Mouse (Mus musculus) MEL (cell line): ENCODE data around the gene Trafd1. TPM values are rescaled to one million over a fixed set of nuclear protein-coding genes. Genes with fewer than 3 reads are reported as not detected.

ENCODE experiments used
- DNase-seq: peaks from one replicate; pipeline ENCODE4 v3.0.0; 2011; ENCODE audit warnings: low read depth, low spot score
- H3K27ac ChIP-seq: 2 replicates; pipeline ENCODE4 v1.5.1; 2012; ENCODE audit warnings: low read depth, mild to moderate bottlenecking, control low read depth, low read length, moderate library complexity; ENCODE audit not compliant: control insufficient read depth
- H3K27me3 ChIP-seq, 2 experiments: fragments of 150-350 bp in 1 of 2; sonication (generic) in 1 of 2; 2 replicates each; pipeline ENCODE4 v1.6.1; 2012; ENCODE audit warnings: low read length in 2 of 2, mild to moderate bottlenecking in 2 of 2, improper control_type of control experiment in 1 of 2, moderate library complexity in 1 of 2; ENCODE audit not compliant: insufficient read depth in 2 of 2, control insufficient read depth in 1 of 2
- H3K36me3 ChIP-seq, 2 experiments: 2 replicates each; pipeline ENCODE4 v1.6.1; 2012 to 2014; ENCODE audit warnings: low read length in 2 of 2, improper control_type of control experiment in 1 of 2, inconsistent platforms in 1 of 2, mild to moderate bottlenecking in 1 of 2; ENCODE audit not compliant: insufficient read depth in 2 of 2, control insufficient read depth in 1 of 2
- H3K4me1 ChIP-seq, 2 experiments: fragments of 150-350 bp in 1 of 2; sonication (generic) in 1 of 2; 2 replicates each; pipeline ENCODE4 v1.6.1; 2012; ENCODE audit warnings: low read length in 2 of 2, improper control_type of control experiment in 1 of 2, mild to moderate bottlenecking in 1 of 2; ENCODE audit not compliant: insufficient read depth in 2 of 2, control insufficient read depth in 1 of 2
- H3K4me3 ChIP-seq, 2 experiments: fragments of 150-350 bp in 1 of 2; sonication (generic) in 1 of 2; 2 replicates each; pipeline ENCODE4 v1.5.1; 2012; ENCODE audit warnings: low read depth in 2 of 2, low read length in 2 of 2, mild to moderate bottlenecking in 2 of 2, moderate library complexity in 2 of 2, control low read depth in 1 of 2, improper control_type of control experiment in 1 of 2; ENCODE audit not compliant: control insufficient read depth in 1 of 2, insufficient read depth in 1 of 2
- H3K79me2 ChIP-seq: 2 replicates; pipeline ENCODE4 v1.6.1; 2012; ENCODE audit warnings: mild to moderate bottlenecking, low read length, moderate library complexity; ENCODE audit not compliant: control insufficient read depth, poor library complexity, insufficient read depth
- H3K9ac ChIP-seq: 2 replicates; pipeline ENCODE4 v1.6.1; 2012; ENCODE audit warnings: low read depth, mild to moderate bottlenecking, control low read depth, low read length, moderate library complexity; ENCODE audit not compliant: control insufficient read depth, poor library complexity, severe bottlenecking
- H3K9me3 ChIP-seq: fragments of 150-350 bp; sonication (generic); replicated peaks from 2 replicates; pipeline ENCODE4 v1.6.1; 2012; ENCODE audit warnings: mild to moderate bottlenecking, low read length, improper control_type of control experiment, moderate library complexity; ENCODE audit not compliant: insufficient read depth
- BHLHE40 ChIP-seq: IDR thresholded peaks from 2 replicates; pipeline ENCODE4 v1.6.1; 2012; ENCODE audit warnings: low read depth, mild to moderate bottlenecking, inconsistent platforms, low read length, improper control_type of control experiment, borderline replicate concordance
- CHD1 ChIP-seq: IDR thresholded peaks from 2 replicates; pipeline ENCODE4 v1.6.1; 2012; ENCODE audit warnings: low read depth, mild to moderate bottlenecking, inconsistent platforms, low read length, improper control_type of control experiment
- CHD2 ChIP-seq: IDR thresholded peaks from 2 replicates; pipeline ENCODE4 v1.6.1; 2011; ENCODE audit warnings: low read length, improper control_type of control experiment
- CTCF ChIP-seq, 3 experiments: IDR thresholded peaks in 2 of 3; conservative IDR thresholded peaks in 1 of 3; 2 replicates each; pipeline ENCODE4 v1.5.1; 2011 to 2012; ENCODE audit warnings: low read length in 3 of 3, low read depth in 2 of 3, mild to moderate bottlenecking in 2 of 3, improper control_type of control experiment in 1 of 3, inconsistent platforms in 1 of 3, mixed read lengths in 1 of 3, moderate library complexity in 1 of 3; ENCODE audit not compliant: control insufficient read depth in 1 of 3, insufficient read depth in 1 of 3, poor library complexity in 1 of 3, severe bottlenecking in 1 of 3
- E2F4 ChIP-seq: IDR thresholded peaks from 2 replicates; pipeline ENCODE4 v1.6.1; 2011; ENCODE audit warnings: low read depth, low read length, improper control_type of control experiment, borderline replicate concordance
- ELF1 ChIP-seq: IDR thresholded peaks from 2 replicates; pipeline ENCODE4 v1.6.1; 2014; ENCODE audit warnings: low read depth, mild to moderate bottlenecking, inconsistent platforms, low read length, improper control_type of control experiment, moderate library complexity
- ETS1 ChIP-seq: IDR thresholded peaks from 2 replicates; pipeline ENCODE4 v1.6.1; 2012; ENCODE audit warnings: low read depth, mild to moderate bottlenecking, inconsistent platforms, low read length, improper control_type of control experiment, moderate library complexity
- GABPA ChIP-seq: IDR thresholded peaks from 2 replicates; pipeline ENCODE4 v1.6.1; 2012; ENCODE audit warnings: low read depth, mild to moderate bottlenecking, inconsistent platforms, low read length, improper control_type of control experiment, moderate library complexity
- GATA1 ChIP-seq: IDR thresholded peaks from 2 replicates; pipeline ENCODE4 v1.6.1; 2011; ENCODE audit warnings: low read depth, low read length, improper control_type of control experiment
- JUND ChIP-seq: IDR thresholded peaks from 2 replicates; pipeline ENCODE4 v1.6.1; 2011; ENCODE audit warnings: low read depth, mild to moderate bottlenecking, improper control_type of control experiment, low read length
- MAFK ChIP-seq: IDR thresholded peaks from 2 replicates; pipeline ENCODE4 v1.6.1; 2011; ENCODE audit warnings: low read depth, mild to moderate bottlenecking, low read length, improper control_type of control experiment, borderline replicate concordance
- MAX ChIP-seq: IDR thresholded peaks from 2 replicates; pipeline ENCODE4 v1.6.1; 2011; ENCODE audit warnings: low read length, improper control_type of control experiment
- MXI1 ChIP-seq: IDR thresholded peaks from 2 replicates; pipeline ENCODE4 v1.6.1; 2011; ENCODE audit warnings: mild to moderate bottlenecking, low read depth, low read length, improper control_type of control experiment
- MYB ChIP-seq: IDR thresholded peaks from 2 replicates; pipeline ENCODE4 v1.6.1; 2011; ENCODE audit warnings: mild to moderate bottlenecking, low read depth, low read length, improper control_type of control experiment
- MYC ChIP-seq: IDR thresholded peaks from 2 replicates; pipeline ENCODE4 v1.6.1; 2011; ENCODE audit warnings: low read depth, mild to moderate bottlenecking, low read length, improper control_type of control experiment, moderate library complexity
- NELFE ChIP-seq: IDR thresholded peaks from 2 replicates; pipeline ENCODE4 v1.6.1; 2011; ENCODE audit warnings: low read depth, low read length, improper control_type of control experiment
- POLR2A ChIP-seq, 2 experiments: IDR thresholded peaks; 2 replicates each; pipeline ENCODE4 v1.6.1; 2011 to 2012; ENCODE audit warnings: low read length in 2 of 2, mild to moderate bottlenecking in 2 of 2, control low read depth in 1 of 2, improper control_type of control experiment in 1 of 2, low read depth in 1 of 2, moderate library complexity in 1 of 2; ENCODE audit not compliant: control insufficient read depth in 1 of 2, insufficient read depth in 1 of 2, poor library complexity in 1 of 2
- POLR2AphosphoS2 ChIP-seq: IDR thresholded peaks from 2 replicates; pipeline ENCODE4 v1.6.1; 2011; ENCODE audit warnings: low read length, improper control_type of control experiment
- POLR2AphosphoS5 ChIP-seq: IDR thresholded peaks from 2 replicates; pipeline ENCODE4 v1.6.1; 2012; ENCODE audit warnings: low read depth, borderline replicate concordance, mild to moderate bottlenecking, inconsistent platforms, low read length, moderate library complexity, mixed read lengths
- RCOR1 ChIP-seq: IDR thresholded peaks from 2 replicates; pipeline ENCODE4 v1.6.1; 2012; ENCODE audit warnings: low read depth, mild to moderate bottlenecking, inconsistent platforms, low read length, improper control_type of control experiment
- SIN3A ChIP-seq: IDR thresholded peaks from 2 replicates; pipeline ENCODE4 v1.6.1; 2012; ENCODE audit warnings: low read length, improper control_type of control experiment, inconsistent platforms
- TBP ChIP-seq: IDR thresholded peaks from 2 replicates; pipeline ENCODE4 v1.8.0; 2011; ENCODE audit warnings: low read depth, low read length, improper control_type of control experiment
- UBTF ChIP-seq: IDR thresholded peaks from 2 replicates; pipeline ENCODE4 v1.6.1; 2012; ENCODE audit warnings: low read depth, mild to moderate bottlenecking, inconsistent platforms, low read length, improper control_type of control experiment, moderate library complexity, borderline replicate concordance; ENCODE audit not compliant: insufficient read depth
- USF1 ChIP-seq: IDR thresholded peaks from 2 replicates; pipeline ENCODE4 v1.6.1; 2014; ENCODE audit warnings: low read depth, mild to moderate bottlenecking, inconsistent platforms, low read length, improper control_type of control experiment, moderate library complexity
- ZKSCAN1 ChIP-seq: IDR thresholded peaks from 2 replicates; pipeline ENCODE4 v1.6.1; 2012; ENCODE audit warnings: low read depth, mild to moderate bottlenecking, inconsistent platforms, low read length, improper control_type of control experiment, moderate library complexity
- ZMIZ1 ChIP-seq: IDR thresholded peaks from 2 replicates; pipeline ENCODE4 v1.6.1; 2012; ENCODE audit warnings: low read depth, mild to moderate bottlenecking, inconsistent platforms, low read length, improper control_type of control experiment, moderate library complexity
- polyA plus RNA-seq, 2 experiments: library from polyadenylated mRNA; stranded (reverse) in 1 of 2; unstranded in 1 of 2; fragments of >175 nt in 1 of 2; fragments of >200 nt in 1 of 2; gene quantifications; 2 replicates each; pipeline versions ENCODE4 v1.2.1 to v1.2.4; 2012; ENCODE audit warnings: low replicate concordance in 2 of 2, low read depth in 1 of 2; ENCODE audit not compliant: insufficient read length in 2 of 2, insufficient read depth in 1 of 2, missing spikeins in 1 of 2
- total RNA-seq: library from RNA; depleted of rRNA; stranded (reverse); fragments of 300-350 nt; gene quantifications from 2 replicates; pipeline ENCODE4 v1.2.3, GENCODE M21; 2012

The Trafd1 gene
- total and polyA plus RNA-seq, 3 experiments = 12.9 to 21.4 TPM; not detected in 1

DNA sequence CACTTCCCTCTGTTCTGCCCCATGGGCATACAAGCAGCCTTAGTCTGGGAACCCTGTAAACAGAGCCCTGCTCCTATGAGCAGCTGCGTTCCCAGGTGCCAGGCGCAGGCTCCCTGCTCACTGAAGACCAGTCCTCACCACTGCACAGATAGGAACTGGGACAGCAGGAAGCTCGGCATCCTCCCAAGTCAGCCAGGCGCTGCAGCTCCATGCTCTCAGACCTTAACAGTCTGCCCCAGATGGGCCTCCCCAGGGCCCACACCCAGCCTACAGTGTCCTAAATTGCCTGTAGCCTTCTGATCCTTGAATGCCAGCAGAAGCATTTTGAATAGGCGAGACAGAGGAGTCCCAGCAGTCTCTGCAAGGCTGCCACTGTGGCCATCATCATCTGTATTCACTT is 23.7 kb downstream of the Trafd1 start:
- Histone ChIP-seq H3K9ac (no peak overlapping the region), H3K27me3 (no peaks in the 10 kb centered on the region), H3K27ac (no peak overlapping the region), H3K4me1 (no peaks in the 10 kb centered on the region), H3K79me2 (no peaks in the 10 kb centered on the region), H3K4me3 (no peak overlapping the region), H3K36me3 (peaks cover 0 to 4% of the 10 kb centered on the region in 2 experiments; a peak in 1 of 4 replicates), H3K9me3 (no peaks in the 10 kb centered on the region)
- no peak for TF ChIP-seq UBTF
- no peak for TF ChIP-seq ZMIZ1
- no peak for TF ChIP-seq NELFE
- TF ChIP-seq RCOR1 = no peak
- no peak for TF ChIP-seq POLR2AphosphoS2
- no peak for TF ChIP-seq POLR2A (IDR thresholded peaks at IDR 0.05; ENCODE audit: control insufficient read depth in 1 of 2, insufficient read depth in 1 of 2, low read depth in 1 of 2, low read length in 2 of 2, poor library complexity in 1 of 2)
- no peak for TF ChIP-seq MYB
- TF ChIP-seq ZKSCAN1 = no peak
- TF ChIP-seq SIN3A = no peak
- no peak for TF ChIP-seq MXI1
- no peak for DNase-seq

DNA sequence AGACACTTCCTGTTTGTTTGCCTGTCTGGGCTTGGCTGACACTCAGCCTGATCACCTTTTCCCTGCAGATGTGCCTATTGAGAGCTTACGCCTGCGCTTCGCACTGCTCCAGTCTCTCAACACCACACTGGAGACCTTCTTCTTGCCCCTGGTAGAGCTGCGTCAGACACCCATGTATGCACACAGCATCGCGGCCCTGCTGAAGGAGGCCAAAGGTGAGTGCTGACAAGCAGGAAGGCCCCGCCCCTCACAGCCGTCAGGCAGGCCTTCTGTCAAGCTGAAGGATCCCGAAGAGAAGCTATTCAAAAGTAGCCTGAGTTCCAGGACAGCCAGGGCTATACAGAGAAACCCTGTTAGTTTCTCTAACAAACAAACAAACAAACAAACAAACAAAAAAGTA is 26.2 kb downstream of the Trafd1 start:
- no peak overlapping the region for H3K9ac ChIP-seq
- no peak overlapping the region for H3K4me3 ChIP-seq
- H3K79me2 ChIP-seq = no peaks in the 10 kb centered on the region
- no peaks in the 10 kb centered on the region for H3K27me3 ChIP-seq
- H3K36me3 ChIP-seq = peaks cover 0 to 4% of the 10 kb centered on the region in 2 experiments; a peak in 1 of 4 replicates
- DNase-seq = no peak
- TF ChIP-seq CHD1 (no peak), E2F4 (no peak), UBTF (no peak), ZKSCAN1 (no peak), MAFK (no peak)
- TF ChIP-seq, all 39 proteins: peak for 0
- Histone ChIP-seq H3K4me1 (no peaks in the 10 kb centered on the region), H3K9me3 (no peaks in the 10 kb centered on the region), H3K27ac (no peak overlapping the region)

DNA sequence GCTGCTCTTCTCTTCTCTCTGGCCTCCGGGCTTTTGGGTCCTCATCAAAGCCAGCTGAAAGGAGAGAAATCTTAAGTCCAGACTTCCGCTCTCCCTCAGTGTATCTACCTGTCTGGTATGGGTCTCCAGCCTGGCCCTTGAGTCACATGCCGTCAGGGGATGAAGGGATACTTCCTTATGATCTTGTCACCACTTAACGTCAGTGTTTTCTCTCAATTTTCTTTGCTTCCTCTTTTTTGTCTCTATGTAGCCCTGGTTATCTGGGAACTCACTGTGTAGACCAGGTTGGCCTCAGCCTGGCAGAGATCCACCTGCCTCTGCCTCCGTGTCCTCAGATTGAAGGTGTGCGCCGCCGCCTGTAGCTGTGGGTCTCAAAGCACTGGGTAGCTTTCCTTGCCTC is 41.4 kb downstream of the Trafd1 start:
- peak; percentile 69 for DNase-seq
- no peaks in the 10 kb centered on the region for H3K4me1 ChIP-seq
- H3K9ac ChIP-seq = no peak overlapping the region
- H3K79me2 ChIP-seq = no peaks in the 10 kb centered on the region
- TF ChIP-seq CTCF (IDR thresholded peaks at IDR 0.05 in 2 of 3, conservative IDR thresholded peaks at IDR 0.05 in 1 of 3; ENCODE audit: control insufficient read depth in 1 of 3, insufficient read depth in 1 of 3, low read depth in 2 of 3, low read length in 3 of 3, poor library complexity in 1 of 3, severe bottlenecking in 1 of 3) = no peak
- TF ChIP-seq MAX = no peak
- TF ChIP-seq MYB = no peak
- TF ChIP-seq GABPA = no peak
- TF ChIP-seq BHLHE40 = no peak
- no peak for TF ChIP-seq JUND
- no peak for TF ChIP-seq POLR2AphosphoS5
- TF ChIP-seq GATA1 = peak; percentile 12; the same call in 1 of the 2 replicates
- no peak for TF ChIP-seq ELF1
- no peak for TF ChIP-seq MAFK
- no peak for TF ChIP-seq POLR2AphosphoS2
- no peak for TF ChIP-seq TBP
- 0 out of 2 replicates have a peak, but pooled peaks have one; percentile 25 for TF ChIP-seq SIN3A
- TF ChIP-seq ETS1 = no peak
- TF ChIP-seq E2F4 = no peak
- peak; percentile 59 for TF ChIP-seq USF1
- TF ChIP-seq MYC = 0 out of 2 replicates have a peak, but pooled peaks have one; percentile 28
- no peak for TF ChIP-seq CHD2
- peaks cover 0 to 2% of the 10 kb centered on the region in 2 experiments; a peak in 1 of 4 replicates for H3K36me3 ChIP-seq
- H3K27me3 ChIP-seq = no peaks in the 10 kb centered on the region
- no peak overlapping the region for H3K27ac ChIP-seq
- H3K4me3 ChIP-seq = no peak overlapping the region
- no peaks in the 10 kb centered on the region for H3K9me3 ChIP-seq
